Mouse (Mus musculus) hindlimb bud, embryonic 11.5 days (tissue): ENCODE measurements at regions not wholly inside any gene's neighbourhood (a gene's known extent, or its start where the extent isn't known, plus 50 kb on each side); places are given as distances from the start of the nearest gene placed in this dataset.
"Not testable (repeated sequence)": the region's sequence is repeated elsewhere in the genome, so short reads cannot be mapped to it uniquely, and the experiment has no call there.

Source experiments
- DNase-seq: peaks from one replicate; pipeline ENCODE4 v3.0.0-alpha.2; 2012; ENCODE audit warnings: low read depth, low spot score; ENCODE audit errors: extremely low spot score

GRCm38 (mm10) chr15:62265484-62265937 lies 1342.7 kb upstream of the A1bg start:
- DNase-seq: no peak

- no peak for DNase-seq
Measured at GRCm38 (mm10) chr15:62264966-62265365, 1342.2 kb upstream of the A1bg start.

- no peak for DNase-seq
Measured at GRCm38 (mm10) chr15:62264183-62264582, 1341.4 kb upstream of the A1bg start.

- DNase-seq: no peak
Measured at GRCm38 (mm10) chr15:62262487-62262886, 1339.7 kb upstream of the A1bg start.

GRCm38 (mm10) chr15:62261520-62261919 lies 1338.7 kb upstream of the A1bg start:
- DNase-seq: no peak

GRCm38 (mm10) chr15:62258611-62259010 lies 1335.8 kb upstream of the A1bg start:
- DNase-seq: no peak

- DNase-seq: no peak
Measured at GRCm38 (mm10) chr15:62257955-62258354, 1335.1 kb upstream of the A1bg start.

- no peak for DNase-seq
Measured at GRCm38 (mm10) chr15:62257110-62257667, 1334.4 kb upstream of the A1bg start.

GRCm38 (mm10) chr15:62255571-62255970 lies 1332.8 kb upstream of the A1bg start:
- DNase-seq: no peak

- no peak for DNase-seq
Measured at GRCm38 (mm10) chr15:62253724-62254123, 1330.9 kb upstream of the A1bg start.

- DNase-seq: not testable (repeated sequence)
Measured at GRCm38 (mm10) chr15:62252078-62252833, 1329.4 kb upstream of the A1bg start.

- no peak for DNase-seq
Measured at GRCm38 (mm10) chr15:62249436-62249835, 1326.6 kb upstream of the A1bg start.

- DNase-seq: no peak
Measured at GRCm38 (mm10) chr15:62246561-62247079, 1323.8 kb upstream of the A1bg start.

GRCm38 (mm10) chr15:62245237-62245636 lies 1322.4 kb upstream of the A1bg start:
- no peak for DNase-seq

- DNase-seq: no peak
Measured at GRCm38 (mm10) chr15:62244819-62245218, 1322.0 kb upstream of the A1bg start.

- DNase-seq: no peak
Measured at GRCm38 (mm10) chr15:62240031-62240430, 1317.2 kb upstream of the A1bg start.

- DNase-seq: no peak
Measured at GRCm38 (mm10) chr15:62238503-62239045, 1315.8 kb upstream of the A1bg start.

- no peak for DNase-seq
Measured at GRCm38 (mm10) chr15:62236056-62236455, 1313.2 kb upstream of the A1bg start.

GRCm38 (mm10) chr15:62234182-62234760 lies 1311.5 kb upstream of the A1bg start:
- DNase-seq: no peak

GRCm38 (mm10) chr15:62233154-62233553 lies 1310.3 kb upstream of the A1bg start:
- DNase-seq: no peak

- DNase-seq: no peak
Measured at GRCm38 (mm10) chr15:62231709-62232108, 1308.9 kb upstream of the A1bg start.

- no peak for DNase-seq
Measured at GRCm38 (mm10) chr15:62230773-62231172, 1308.0 kb upstream of the A1bg start.
